Mouse (Mus musculus): ENCODE measurements at regions not wholly inside any gene's neighbourhood (a gene's known extent, or its start where the extent isn't known, plus 50 kb on each side); places are given as distances from the start of the nearest gene placed in this dataset.

DNA sequence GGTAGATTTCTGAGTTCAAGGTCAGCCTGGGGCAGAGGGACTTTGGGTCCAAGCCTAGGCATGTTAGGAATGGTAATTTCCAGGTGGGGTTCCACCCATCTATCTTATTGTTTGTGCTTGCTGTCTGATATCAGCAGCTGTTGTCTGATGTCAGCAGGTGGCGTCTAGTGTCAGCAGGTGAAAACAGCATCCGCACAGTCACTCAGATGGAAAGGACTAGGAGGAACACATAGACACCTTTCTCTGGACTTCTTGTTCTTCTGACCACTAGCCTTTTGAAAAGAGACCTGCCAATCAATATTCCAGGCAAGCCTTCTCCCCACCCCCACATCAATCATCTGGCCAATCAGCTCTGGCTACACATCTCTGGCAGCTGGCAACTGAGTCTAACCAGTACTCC is 173.1 kb downstream of the Cdh26 start:
- WGBS, result 89% methylated on average over 2 of the region's 2 CpGs
- Histone ChIP-seq H3K4me3 (no peak overlapping the region), H3K9me3 (no peaks in the 10 kb centered on the region), H3K27ac (no peak overlapping the region), H3K27me3 (ENCODE audit: poor library complexity, severe bottlenecking) (no peaks in the 10 kb centered on the region), H3K4me1 (no peaks in the 10 kb centered on the region), H3K36me3 (replicated peaks) (no peaks in the 10 kb centered on the region)
- no peak for DNase-seq (ENCODE audit: extremely low spot score, low spot score)

DNA sequence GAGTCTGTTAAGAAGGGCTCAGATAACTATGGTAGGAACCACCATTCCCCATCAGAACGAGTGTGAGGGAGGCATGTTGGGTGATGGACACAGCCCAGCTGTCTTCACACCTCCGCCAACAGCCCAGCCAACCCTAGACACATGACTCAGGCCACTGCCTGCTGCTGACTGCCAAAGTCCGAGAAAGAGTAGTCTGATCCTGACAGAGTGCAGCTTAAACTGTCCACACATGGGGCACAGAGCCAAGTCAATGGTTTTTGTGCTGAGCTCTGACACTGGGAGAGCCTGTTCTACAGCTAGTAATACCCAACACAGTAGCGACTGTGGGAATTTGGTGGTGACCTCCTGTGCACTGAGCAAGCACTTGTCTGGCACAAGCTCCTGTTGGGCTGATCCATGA is 176.4 kb downstream of the Cdh26 start:
- no peaks in the 10 kb centered on the region for H3K9me3 ChIP-seq
- no peak overlapping the region for H3K27ac ChIP-seq
- H3K4me1 ChIP-seq, result peaks cover 13% of the 10 kb centered on the region
- no peak overlapping the region for H3K4me3 ChIP-seq
- no peaks in the 10 kb centered on the region for H3K36me3 ChIP-seq (replicated peaks)
- 0 out of 2 replicates have a peak, but pooled peaks cover 3% of the 10 kb centered on the region for H3K27me3 ChIP-seq (ENCODE audit: poor library complexity, severe bottlenecking)
- 92% methylated on average over 4 of the region's 4 CpGs for WGBS
- DNase-seq (ENCODE audit: extremely low spot score, low spot score), result no peak

DNA sequence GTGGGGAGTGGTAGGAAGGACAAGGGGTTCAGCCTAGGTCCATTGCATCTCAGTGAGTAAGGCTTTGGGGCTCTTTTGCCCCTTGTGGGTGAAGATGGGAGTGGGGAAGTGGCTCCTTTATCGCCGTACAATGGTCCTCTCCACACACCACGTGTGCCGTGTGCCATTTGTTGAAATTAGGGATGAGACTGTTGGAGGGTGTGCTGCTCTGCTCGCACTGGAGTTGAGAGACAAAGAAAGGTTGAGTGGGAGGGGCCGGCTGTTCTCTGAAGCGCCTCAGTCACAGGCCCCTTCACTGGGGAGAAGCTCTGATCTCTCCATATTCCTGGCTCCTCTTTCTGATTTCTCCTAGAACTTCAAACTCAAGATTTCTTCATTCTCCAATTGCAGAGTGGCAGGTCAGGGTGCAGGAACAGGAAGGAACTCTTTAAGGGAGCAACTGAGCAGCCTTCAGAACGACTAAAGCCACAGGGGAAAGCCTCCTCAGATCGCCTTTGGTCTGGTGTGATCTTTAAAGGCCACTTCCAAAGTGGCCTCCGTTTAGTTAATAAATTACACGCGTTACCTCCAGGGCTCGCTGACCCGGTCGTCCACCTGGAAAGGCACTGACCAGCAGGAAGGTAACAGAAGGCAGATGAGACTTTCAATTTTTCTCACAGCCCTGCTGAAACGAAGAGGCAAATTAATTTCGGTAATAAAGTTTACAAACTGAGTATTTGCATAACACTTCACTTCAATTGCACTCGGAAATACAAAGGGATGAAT is 180.1 kb downstream of the Cdh26 start:
- H3K27ac ChIP-seq, result no peak overlapping the region; the same call in 1 of the 2 replicates

DNA sequence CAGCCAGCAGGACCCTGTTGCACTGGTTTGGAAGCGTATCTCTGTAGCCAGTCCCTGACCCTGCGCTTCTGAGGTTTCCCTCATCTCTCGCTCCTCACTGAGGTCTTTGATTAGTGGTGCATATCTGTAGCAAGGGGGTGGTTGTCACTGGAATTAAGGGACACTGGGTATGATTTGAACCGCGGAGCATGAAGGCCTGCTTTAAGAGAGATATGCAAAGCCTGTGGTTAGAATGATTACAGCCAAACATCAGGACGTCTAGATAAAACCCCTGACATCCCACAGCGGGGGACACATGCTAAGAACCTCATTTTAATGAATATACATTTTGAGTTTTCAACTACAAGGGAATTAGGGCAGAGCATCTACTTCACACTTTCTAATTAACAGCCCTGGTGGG is 184.4 kb downstream of the Cdh26 start:
- peaks cover 22% of the 10 kb centered on the region for H3K4me1 ChIP-seq
- 0 out of 2 replicates have a peak, but pooled peaks cover 3% of the 10 kb centered on the region for H3K27me3 ChIP-seq (ENCODE audit: poor library complexity, severe bottlenecking)
- no peak for DNase-seq (ENCODE audit: extremely low spot score, low spot score)
- no peak overlapping the region for H3K27ac ChIP-seq
- 49% methylated on average over 7 of the region's 7 CpGs for WGBS
- no peaks in the 10 kb centered on the region for H3K9me3 ChIP-seq
- H3K4me3 ChIP-seq, result no peak overlapping the region
- no peaks in the 10 kb centered on the region for H3K36me3 ChIP-seq (replicated peaks)

More for the DNA sequence above, 180.1 kb downstream of the Cdh26 start:
- Histone ChIP-seq H3K4me1 (peaks cover 23% of the 10 kb centered on the region), H3K36me3 (replicated peaks) (no peaks in the 10 kb centered on the region), H3K27me3 (ENCODE audit: poor library complexity, severe bottlenecking) (0 out of 2 replicates have a peak, but pooled peaks cover 3% of the 10 kb centered on the region), H3K9me3 (no peaks in the 10 kb centered on the region), H3K4me3 (no peak overlapping the region)
- 66% methylated on average over 18 of the region's 18 CpGs for WGBS
- no peak for DNase-seq (ENCODE audit: extremely low spot score, low spot score)

DNA sequence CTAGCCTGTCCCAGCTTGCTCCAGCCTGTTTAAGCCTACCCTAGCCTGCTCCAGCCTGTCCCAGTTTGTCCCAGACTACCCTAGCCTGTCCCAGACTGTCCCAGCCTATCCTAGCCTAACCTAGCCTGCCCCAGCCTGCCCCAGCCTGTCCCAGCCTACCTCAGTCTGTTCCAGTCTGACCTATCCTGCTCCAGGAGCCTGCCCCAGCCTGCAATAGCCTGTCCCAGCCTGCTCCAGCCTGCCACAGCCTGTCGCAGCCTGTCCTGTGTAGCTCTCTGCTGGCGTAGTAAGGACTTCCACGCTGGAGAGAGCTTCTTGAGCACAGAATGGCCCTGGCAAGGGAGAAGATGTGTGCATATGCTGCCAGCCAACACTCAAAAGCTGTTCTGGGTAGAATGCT is 192.5 kb downstream of the Cdh26 start:
- WGBS, result 68% methylated on average over 3 of the region's 3 CpGs
- DNase-seq (ENCODE audit: extremely low spot score, low spot score), result no peak
- Histone ChIP-seq H3K9me3 (no peaks in the 10 kb centered on the region), H3K36me3 (replicated peaks) (no peaks in the 10 kb centered on the region), H3K27ac (0 out of 2 replicates have a peak overlapping the region, but pooled peaks have one; percentile 1), H3K27me3 (ENCODE audit: poor library complexity, severe bottlenecking) (no peaks in the 10 kb centered on the region), H3K4me3 (no peak overlapping the region), H3K4me1 (peaks cover 5% of the 10 kb centered on the region)

DNA sequence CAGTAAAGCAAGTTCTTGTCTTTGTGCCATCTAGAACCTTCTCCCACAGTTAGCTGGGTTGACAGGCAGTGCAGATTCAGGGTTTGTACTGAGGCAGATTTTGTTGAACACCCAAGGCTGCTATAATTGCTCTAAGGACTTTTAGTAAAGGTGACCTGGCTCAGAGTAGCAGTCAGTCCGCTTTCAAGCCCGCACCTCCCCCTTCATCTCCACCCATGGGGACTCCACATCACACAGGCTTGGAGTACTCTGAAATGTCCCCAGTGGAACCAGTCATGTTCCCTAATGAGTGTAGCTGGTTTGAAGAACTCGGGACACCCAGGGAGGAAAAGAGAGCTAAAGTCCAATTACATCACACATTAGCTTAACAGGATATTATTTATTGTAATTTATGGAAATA is 194.1 kb downstream of the Cdh26 start:
- no peaks in the 10 kb centered on the region for H3K36me3 ChIP-seq (replicated peaks)
- WGBS, result 85% methylated on average over 3 of the region's 3 CpGs
- H3K9me3 ChIP-seq, result no peaks in the 10 kb centered on the region
- H3K4me3 ChIP-seq, result no peak overlapping the region
- H3K27me3 ChIP-seq (ENCODE audit: poor library complexity, severe bottlenecking), result no peaks in the 10 kb centered on the region
- H3K4me1 ChIP-seq, result peaks cover 9% of the 10 kb centered on the region
- DNase-seq (ENCODE audit: extremely low spot score, low spot score), result no peak
- H3K27ac ChIP-seq, result no peak overlapping the region

DNA sequence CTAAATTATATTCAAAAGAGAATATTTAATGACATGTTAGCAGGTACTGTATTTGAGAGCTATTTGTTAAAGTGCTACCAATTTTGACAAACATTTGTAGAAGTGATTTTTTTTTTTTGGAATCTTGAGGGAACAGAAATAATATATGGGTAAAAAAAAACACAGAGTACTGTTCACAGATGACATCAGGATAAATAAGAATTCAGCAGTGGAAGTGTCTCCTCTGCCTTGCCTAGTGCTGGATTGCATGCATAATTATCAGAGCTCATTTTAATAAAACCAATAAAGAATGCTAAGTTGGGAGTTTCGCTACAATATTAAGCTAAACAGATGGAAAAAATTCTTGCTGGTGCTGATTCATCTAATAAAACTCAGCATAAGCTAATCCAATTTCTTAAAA is 194.6 kb downstream of the Cdh26 start:
- WGBS, result 88% methylated on average over 1 of the region's 1 CpGs

DNA sequence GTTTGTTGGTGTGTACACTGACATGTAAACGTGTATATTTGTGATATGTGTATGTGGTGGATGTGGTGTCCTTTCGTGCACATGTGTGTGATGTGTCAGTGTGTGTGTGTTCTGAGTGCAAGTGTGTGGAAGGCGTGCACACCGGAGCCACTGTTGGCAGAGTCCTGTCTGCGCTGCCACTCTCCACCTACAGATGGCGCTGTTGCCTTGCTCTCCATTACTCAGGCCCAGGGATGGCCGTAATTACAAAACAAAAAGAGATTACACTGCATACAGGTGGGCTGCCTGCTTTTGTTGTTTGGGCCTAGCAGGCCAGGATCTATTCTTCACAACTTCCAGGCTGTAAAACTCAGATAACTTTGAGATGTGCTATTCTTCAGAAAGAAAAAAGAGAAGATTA is 199.4 kb downstream of the Cdh26 start:
- H3K36me3 ChIP-seq (replicated peaks), result no peaks in the 10 kb centered on the region
- H3K4me3 ChIP-seq, result no peak overlapping the region
- H3K27me3 ChIP-seq (ENCODE audit: poor library complexity, severe bottlenecking), result no peaks in the 10 kb centered on the region
- no peak overlapping the region for H3K27ac ChIP-seq
- H3K9me3 ChIP-seq, result no peaks in the 10 kb centered on the region
- DNase-seq (ENCODE audit: extremely low spot score, low spot score), result peak; percentile 62
- peaks cover 49% of the 10 kb centered on the region for H3K4me1 ChIP-seq
- WGBS, result 20% methylated on average over 7 of the region's 7 CpGs

More for the DNA sequence above, 194.6 kb downstream of the Cdh26 start:
- Histone ChIP-seq H3K4me1 (peaks cover 9% of the 10 kb centered on the region), H3K4me3 (no peak overlapping the region), H3K36me3 (replicated peaks) (no peaks in the 10 kb centered on the region), H3K27me3 (ENCODE audit: poor library complexity, severe bottlenecking) (no peaks in the 10 kb centered on the region), H3K27ac (no peak overlapping the region), H3K9me3 (no peaks in the 10 kb centered on the region)
- no peak for DNase-seq (ENCODE audit: extremely low spot score, low spot score)

DNA sequence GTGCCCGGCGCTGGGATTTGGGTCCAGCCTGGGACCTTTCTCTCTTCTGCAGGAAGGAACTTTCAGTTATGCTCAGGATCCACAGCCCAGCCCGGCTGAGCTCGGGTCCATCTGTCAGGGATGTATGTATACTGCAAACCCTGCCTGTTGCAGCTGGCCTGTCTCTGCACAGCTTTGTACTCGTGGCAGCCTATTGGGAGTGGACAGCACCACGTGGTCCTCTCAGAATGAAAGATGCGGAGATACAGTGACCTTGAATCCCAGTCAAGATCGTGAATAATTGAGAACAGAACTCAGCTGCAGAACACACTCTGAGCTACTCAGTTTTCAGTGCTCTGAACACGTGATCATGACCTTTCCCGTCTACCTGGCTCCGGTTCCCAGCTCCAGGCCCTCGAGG is 200.2 kb downstream of the Cdh26 start:
- DNase-seq (ENCODE audit: extremely low spot score, low spot score), result no peak
- H3K9me3 ChIP-seq, result no peaks in the 10 kb centered on the region
- no peaks in the 10 kb centered on the region for H3K27me3 ChIP-seq (ENCODE audit: poor library complexity, severe bottlenecking)
- H3K4me1 ChIP-seq, result peaks cover 57% of the 10 kb centered on the region
- WGBS, result 78% methylated on average over 12 of the region's 12 CpGs
- no peaks in the 10 kb centered on the region for H3K36me3 ChIP-seq (replicated peaks)
- H3K27ac ChIP-seq, result no peak overlapping the region; the same call in 1 of the 2 replicates
- no peak overlapping the region for H3K4me3 ChIP-seq

DNA sequence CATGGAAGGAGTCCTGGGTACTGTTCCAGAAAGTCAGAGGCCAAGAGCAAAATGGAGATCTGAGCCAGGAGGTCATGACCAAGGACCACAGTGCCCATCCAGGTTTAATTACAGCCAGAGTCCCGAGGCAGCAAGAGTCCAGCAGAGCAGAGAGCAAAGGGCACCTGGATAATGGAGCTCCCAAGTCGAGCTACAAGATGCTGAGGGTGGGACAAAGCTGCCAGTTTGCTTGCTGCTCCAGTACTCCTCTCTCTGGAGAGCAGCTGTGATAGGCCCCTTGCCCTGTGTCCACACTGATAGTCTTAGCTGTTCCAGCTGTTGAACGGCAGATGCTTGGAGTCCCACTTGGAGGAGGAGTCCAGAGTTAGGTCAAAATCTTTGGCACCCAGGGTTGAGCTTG is 201.0 kb downstream of the Cdh26 start:
- H3K4me1 ChIP-seq, result peaks cover 65% of the 10 kb centered on the region

DNA sequence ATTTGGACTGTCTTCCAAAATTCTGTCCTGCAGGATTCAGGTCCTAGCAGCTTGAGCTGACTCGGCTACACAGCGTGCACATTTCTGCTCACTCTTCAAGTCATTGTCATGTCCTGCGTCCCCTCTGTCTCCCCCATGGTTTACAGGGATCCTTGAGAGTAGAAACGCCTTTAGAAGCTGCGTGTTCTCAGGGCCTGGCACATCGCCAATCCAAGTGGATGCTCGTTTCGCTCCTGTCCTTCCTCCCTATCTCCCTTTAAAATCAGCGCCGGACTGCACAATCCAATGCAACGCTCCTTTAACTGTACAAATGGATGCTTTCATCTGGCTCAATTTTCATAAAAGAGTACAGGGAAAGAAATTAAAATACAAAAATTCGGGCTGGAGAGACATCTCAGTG is 201.6 kb downstream of the Cdh26 start:
- WGBS, result 91% methylated on average over 12 of the region's 12 CpGs
- DNase-seq (ENCODE audit: extremely low spot score, low spot score), result no peak
- H3K27me3 ChIP-seq (ENCODE audit: poor library complexity, severe bottlenecking), result no peaks in the 10 kb centered on the region
- no peaks in the 10 kb centered on the region for H3K9me3 ChIP-seq
- H3K4me3 ChIP-seq, result no peak overlapping the region
- no peak overlapping the region for H3K27ac ChIP-seq
- no peaks in the 10 kb centered on the region for H3K36me3 ChIP-seq (replicated peaks)
- peaks cover 65% of the 10 kb centered on the region for H3K4me1 ChIP-seq

More for the DNA sequence above, 201.0 kb downstream of the Cdh26 start:
- Histone ChIP-seq H3K36me3 (replicated peaks) (no peaks in the 10 kb centered on the region), H3K9me3 (no peaks in the 10 kb centered on the region), H3K4me3 (no peak overlapping the region), H3K27ac (peak overlapping the region; percentile 21; the same call in 1 of the 2 replicates), H3K27me3 (ENCODE audit: poor library complexity, severe bottlenecking) (no peaks in the 10 kb centered on the region)
- WGBS, result 49% methylated on average over 3 of the region's 3 CpGs
- no peak for DNase-seq (ENCODE audit: extremely low spot score, low spot score)

DNA sequence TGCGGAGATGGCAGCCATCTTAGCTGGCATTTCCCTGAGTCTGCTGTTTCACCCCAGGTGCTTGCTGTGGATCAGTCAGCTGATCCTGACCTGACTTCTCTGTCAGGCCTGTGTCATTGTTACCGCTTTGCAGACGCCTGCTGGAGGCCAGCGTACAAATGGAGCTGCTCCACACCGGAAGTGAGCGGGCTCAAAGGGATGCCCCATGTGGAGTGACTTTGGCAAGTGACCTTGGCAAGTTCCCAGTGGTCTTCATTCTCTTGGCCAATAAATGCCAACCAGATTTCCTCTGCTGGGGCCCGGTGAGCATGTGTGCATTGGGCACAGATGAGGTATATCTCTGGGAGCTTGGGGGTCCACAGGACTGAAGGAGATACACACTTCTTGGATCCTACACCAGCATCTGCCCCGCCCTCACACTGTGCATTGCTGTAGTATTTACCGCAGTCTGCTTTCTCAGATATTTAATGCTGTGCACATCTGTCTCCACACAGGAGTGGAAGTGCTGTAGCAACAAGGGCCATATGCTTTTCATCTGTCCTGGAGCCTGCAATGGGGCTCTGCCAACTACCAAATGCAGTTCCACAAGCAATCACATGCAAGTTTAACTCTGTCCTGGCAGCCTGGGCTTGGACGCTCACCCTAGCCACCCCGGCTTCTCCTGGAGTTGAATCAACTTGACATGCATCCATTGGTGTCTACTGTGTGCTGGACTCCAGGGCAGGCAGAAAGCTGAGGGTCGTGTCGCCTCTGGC is 202.7 kb downstream of the Cdh26 start:
- no peaks in the 10 kb centered on the region for H3K36me3 ChIP-seq (replicated peaks)
- H3K27ac ChIP-seq, result peak overlapping the region; percentile 70
- H3K27me3 ChIP-seq (ENCODE audit: poor library complexity, severe bottlenecking), result no peaks in the 10 kb centered on the region
- H3K4me3 ChIP-seq, result no peak overlapping the region
- WGBS, result 90% methylated on average over 13 of the region's 13 CpGs
- DNase-seq (ENCODE audit: extremely low spot score, low spot score), result no peak
- H3K9me3 ChIP-seq, result no peaks in the 10 kb centered on the region
- H3K4me1 ChIP-seq, result peaks cover 58% of the 10 kb centered on the region

DNA sequence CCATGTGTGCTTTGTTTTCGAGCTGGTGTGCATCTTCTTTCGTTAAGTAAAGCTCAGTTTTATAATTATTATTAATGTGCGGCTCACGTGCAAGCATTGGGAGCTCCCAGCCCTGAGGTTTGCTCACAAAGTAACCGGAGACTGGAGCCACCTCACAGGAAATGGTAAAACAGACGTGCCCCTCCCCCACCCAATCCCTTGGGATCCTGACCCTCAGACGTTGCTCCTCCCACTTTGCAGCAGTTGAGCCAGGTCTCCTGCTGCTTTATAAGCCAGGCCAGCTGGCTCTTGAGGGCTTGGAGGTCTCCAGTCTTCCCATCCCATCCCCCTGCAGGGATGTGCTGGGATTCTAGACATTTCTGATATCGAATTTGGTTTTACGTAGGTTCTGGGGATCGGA is 203.8 kb downstream of the Cdh26 start:
- no peaks in the 10 kb centered on the region for H3K27me3 ChIP-seq (ENCODE audit: poor library complexity, severe bottlenecking)
- no peaks in the 10 kb centered on the region for H3K36me3 ChIP-seq (replicated peaks)
- H3K27ac ChIP-seq, result peak overlapping the region; percentile 51
- no peak for DNase-seq (ENCODE audit: extremely low spot score, low spot score)
- H3K9me3 ChIP-seq, result no peaks in the 10 kb centered on the region
- no peak overlapping the region for H3K4me3 ChIP-seq
- WGBS, result 58% methylated on average over 10 of the region's 10 CpGs
- peaks cover 56% of the 10 kb centered on the region for H3K4me1 ChIP-seq
